In the genomic region with DNA sequence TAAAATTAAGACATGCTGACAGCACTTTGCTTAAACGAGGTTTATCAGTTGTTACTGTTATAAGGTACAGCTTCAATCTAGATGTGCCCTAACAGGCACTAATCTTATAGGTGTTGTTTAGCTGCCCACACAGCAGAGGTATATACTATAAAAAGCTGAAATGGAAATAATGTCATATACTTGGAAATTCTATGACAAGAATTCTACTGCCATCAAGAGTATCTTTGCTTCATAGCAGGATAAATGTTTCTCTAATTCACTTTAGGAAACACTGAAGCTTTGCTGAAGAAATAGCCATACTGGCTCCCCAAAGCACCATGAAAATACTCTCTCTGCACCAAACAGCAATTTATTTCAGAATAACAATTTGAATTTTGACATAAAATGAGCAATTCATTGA, we compare ENCODE assay signal across 21 mouse cellular contexts.
DNase-seq lines count a peak whose midpoint lies in the region; ATAC-seq and TF ChIP-seq lines count a peak whose summit lies in the region.
"Had no signal": no experiment of that assay in that cellular context is flagged by ENCODE, and none has a peak within 500 bp of the region (broad histone marks: within the 10 kb centered on the region; RNA-seq: fewer than 3 reads in every experiment).

No protein-coding gene starts in this region.

- H3K27me3 ChIP-seq in forebrain, embryonic 14.5 days (replicated peaks; ENCODE audit: control insufficient read depth, insufficient read depth, low read length): no peaks in the 10 kb centered on the region
- no peaks in the 10 kb centered on the region for H3K27me3 ChIP-seq in forebrain, embryonic 13.5 days
- no peaks in the 10 kb centered on the region for H3K27me3 ChIP-seq in hindbrain, postnatal 0 days (ENCODE audit: insufficient read depth, low read length)
- no peaks in the 10 kb centered on the region for H3K27me3 ChIP-seq in hindbrain, embryonic 13.5 days
- no peaks in the 10 kb centered on the region for H3K27me3 ChIP-seq in midbrain, embryonic 14.5 days (ENCODE audit: control insufficient read depth, insufficient read depth, low read length)
- no peaks in the 10 kb centered on the region for H3K27me3 ChIP-seq in midbrain, embryonic 11.5 days (ENCODE audit: control insufficient read depth, insufficient read depth, low read length)
- H3K27me3 ChIP-seq: embryonic facial prominence, embryonic 13.5 days; forebrain, embryonic 15.5 days; heart, embryonic 12.5 days; intestine, embryonic 15.5 days had no signal

- TF ChIP-seq CTCF in hindbrain, postnatal 0 days (IDR thresholded peaks at IDR 0.05; ENCODE audit: low read depth): peak; percentile 21

- peak; percentile 18 for DNase-seq in forebrain, embryonic 14.5 days (ENCODE audit: low spot score)
- DNase-seq in hindbrain, postnatal 0 days (ENCODE audit: low spot score): peak; percentile 24
- DNase-seq in midbrain, embryonic 14.5 days: peak; percentile 35
- no peak for DNase-seq in midbrain, embryonic 11.5 days (ENCODE audit: low spot score, missing footprints)
- DNase-seq in thymus, postnatal 25 days: no peak
- DNase-seq: adrenal gland, adult 8-10 months; adrenal gland, postnatal 36 days; B cell, adult 2 months; cerebellum, adult 11-12 months; cerebellum, adult 9-10 months; cerebellum, postnatal 25 days; gastrocnemius, adult 2 months; gastrocnemius, postnatal 25 days had no signal

- no peaks in the 10 kb centered on the region for H3K9me3 ChIP-seq in forebrain, embryonic 14.5 days (replicated peaks; ENCODE audit: control insufficient read depth, low read length)
- no peaks in the 10 kb centered on the region for H3K9me3 ChIP-seq in forebrain, embryonic 13.5 days (replicated peaks)
- H3K9me3 ChIP-seq in hindbrain, postnatal 0 days (ENCODE audit: low read length): no peaks in the 10 kb centered on the region
- no peaks in the 10 kb centered on the region for H3K9me3 ChIP-seq in hindbrain, embryonic 13.5 days
- no peaks in the 10 kb centered on the region for H3K9me3 ChIP-seq in midbrain, embryonic 14.5 days (ENCODE audit: control insufficient read depth, low read length)
- no peaks in the 10 kb centered on the region for H3K9me3 ChIP-seq in midbrain, embryonic 11.5 days (ENCODE audit: control insufficient read depth, low read length)
- H3K9me3 ChIP-seq: embryonic facial prominence, embryonic 13.5 days; forebrain, embryonic 15.5 days; G1E; heart, embryonic 12.5 days; intestine, embryonic 15.5 days had no signal

- no peaks in the 10 kb centered on the region for H3K4me1 ChIP-seq in forebrain, embryonic 14.5 days (ENCODE audit: control insufficient read depth, insufficient read depth, low read length)
- no peaks in the 10 kb centered on the region for H3K4me1 ChIP-seq in forebrain, embryonic 13.5 days
- no peaks in the 10 kb centered on the region for H3K4me1 ChIP-seq in hindbrain, postnatal 0 days (ENCODE audit: insufficient read depth, low read length)
- no peaks in the 10 kb centered on the region for H3K4me1 ChIP-seq in hindbrain, embryonic 13.5 days (replicated peaks)
- H3K4me1 ChIP-seq in midbrain, embryonic 14.5 days (ENCODE audit: control insufficient read depth, insufficient read depth, low read length): no peaks in the 10 kb centered on the region
- no peaks in the 10 kb centered on the region for H3K4me1 ChIP-seq in midbrain, embryonic 11.5 days (ENCODE audit: control insufficient read depth, insufficient read depth, low read length)
- H3K4me1 ChIP-seq: embryonic facial prominence, embryonic 13.5 days; forebrain, embryonic 15.5 days; heart, embryonic 12.5 days; intestine, embryonic 15.5 days had no signal

- ATAC-seq in forebrain, embryonic 14.5 days: no peak
- ATAC-seq in forebrain, embryonic 13.5 days: no peak
- no peak for ATAC-seq in hindbrain, postnatal 0 days
- ATAC-seq in hindbrain, embryonic 13.5 days (ENCODE audit: low FRiP score): no peak
- ATAC-seq in midbrain, embryonic 14.5 days (ENCODE audit: low FRiP score, low TSS enrichment): no peak
- no peak for ATAC-seq in midbrain, embryonic 11.5 days (ENCODE audit: low FRiP score)
- ATAC-seq: CD4-positive, CD25-positive, alpha-beta regulatory T cell, adult 4 months; forebrain, embryonic 15.5 days; intestine, embryonic 15.5 days had no signal

- H3K27ac ChIP-seq in forebrain, embryonic 14.5 days (ENCODE audit: low read depth, low read length): no peak overlapping the region
- no peak overlapping the region for H3K27ac ChIP-seq in forebrain, embryonic 13.5 days
- no peak overlapping the region for H3K27ac ChIP-seq in hindbrain, postnatal 0 days
- H3K27ac ChIP-seq in hindbrain, embryonic 13.5 days: no peak overlapping the region
- H3K27ac ChIP-seq in midbrain, embryonic 14.5 days (replicated peaks; ENCODE audit: low read depth, low read length): no peak overlapping the region
- H3K27ac ChIP-seq in midbrain, embryonic 11.5 days (ENCODE audit: low read depth, low read length): no peak overlapping the region
- H3K27ac ChIP-seq: embryonic facial prominence, embryonic 13.5 days; forebrain, embryonic 15.5 days; gastrocnemius, adult 2 months; intestine, embryonic 15.5 days had no signal

- H3K4me3 ChIP-seq in forebrain, embryonic 14.5 days (ENCODE audit: low read depth, low read length): no peak overlapping the region
- no peak overlapping the region for H3K4me3 ChIP-seq in forebrain, embryonic 13.5 days
- no peak overlapping the region for H3K4me3 ChIP-seq in hindbrain, postnatal 0 days (ENCODE audit: low read length)
- no peak overlapping the region for H3K4me3 ChIP-seq in hindbrain, embryonic 13.5 days
- H3K4me3 ChIP-seq in midbrain, embryonic 14.5 days (replicated peaks; ENCODE audit: low read depth, low read length): no peak overlapping the region
- no peak overlapping the region for H3K4me3 ChIP-seq in midbrain, embryonic 11.5 days (ENCODE audit: low read depth, low read length)
- H3K4me3 ChIP-seq: embryonic facial prominence, embryonic 13.5 days; forebrain, embryonic 15.5 days; gastrocnemius, adult 2 months; heart, embryonic 12.5 days; intestine, embryonic 15.5 days had no signal

- no peak overlapping the region for H3K4me2 ChIP-seq in forebrain, embryonic 14.5 days (ENCODE audit: low read length)
- H3K4me2 ChIP-seq in forebrain, embryonic 13.5 days: no peak overlapping the region
- H3K4me2 ChIP-seq in hindbrain, postnatal 0 days (ENCODE audit: low read depth, low read length): no peak overlapping the region
- no peak overlapping the region for H3K4me2 ChIP-seq in hindbrain, embryonic 13.5 days
- H3K4me2 ChIP-seq in midbrain, embryonic 14.5 days (ENCODE audit: low read length): no peak overlapping the region
- H3K4me2 ChIP-seq in midbrain, embryonic 11.5 days: no peak overlapping the region
- H3K4me2 ChIP-seq: embryonic facial prominence, embryonic 13.5 days; forebrain, embryonic 15.5 days; heart, embryonic 12.5 days; intestine, embryonic 15.5 days had no signal

- 58% methylated on average over 1 of the region's 1 CpGs for WGBS in forebrain, embryonic 14.5 days
- 44% methylated on average over 1 of the region's 1 CpGs for WGBS in forebrain, embryonic 13.5 days
- WGBS in hindbrain, postnatal 0 days: 59% methylated on average over 1 of the region's 1 CpGs
- 77% methylated on average over 1 of the region's 1 CpGs for WGBS in hindbrain, embryonic 13.5 days
- 57% methylated on average over 1 of the region's 1 CpGs for WGBS in midbrain, embryonic 14.5 days
- WGBS in midbrain, embryonic 11.5 days: 79% methylated on average over 1 of the region's 1 CpGs

- H3K9ac ChIP-seq in forebrain, embryonic 14.5 days (ENCODE audit: low read length): no peak overlapping the region
- H3K9ac ChIP-seq in forebrain, embryonic 13.5 days: no peak overlapping the region
- no peak overlapping the region for H3K9ac ChIP-seq in hindbrain, postnatal 0 days (replicated peaks; ENCODE audit: low read length)
- no peak overlapping the region for H3K9ac ChIP-seq in hindbrain, embryonic 13.5 days
- H3K9ac ChIP-seq in midbrain, embryonic 14.5 days (replicated peaks; ENCODE audit: low read length): no peak overlapping the region
- no peak overlapping the region for H3K9ac ChIP-seq in midbrain, embryonic 11.5 days (ENCODE audit: low read length)
- H3K9ac ChIP-seq: embryonic facial prominence, embryonic 13.5 days; forebrain, embryonic 15.5 days; heart, embryonic 12.5 days; intestine, embryonic 15.5 days had no signal

- no peaks in the 10 kb centered on the region for H3K36me3 ChIP-seq in forebrain, embryonic 14.5 days (ENCODE audit: control insufficient read depth, insufficient read depth, low read length)
- H3K36me3 ChIP-seq in forebrain, embryonic 13.5 days (ENCODE audit: poor library complexity, severe bottlenecking): no peaks in the 10 kb centered on the region
- H3K36me3 ChIP-seq in hindbrain, postnatal 0 days (ENCODE audit: insufficient read depth, low read length): no peaks in the 10 kb centered on the region
- no peaks in the 10 kb centered on the region for H3K36me3 ChIP-seq in hindbrain, embryonic 13.5 days
- H3K36me3 ChIP-seq in midbrain, embryonic 14.5 days (ENCODE audit: control insufficient read depth, insufficient read depth, low read length): no peaks in the 10 kb centered on the region
- H3K36me3 ChIP-seq in midbrain, embryonic 11.5 days (ENCODE audit: control insufficient read depth, insufficient read depth, low read length): no peaks in the 10 kb centered on the region
- H3K36me3 ChIP-seq: embryonic facial prominence, embryonic 13.5 days; forebrain, embryonic 15.5 days; G1E; heart, embryonic 12.5 days; intestine, embryonic 15.5 days had no signal

Comparison
In these comparisons a context has a peak if more than half of its experiments do, and no peak if none do; other contexts are left out.
1. DNase-seq: peak in forebrain, embryonic 14.5 days (single experiment), hindbrain, postnatal 0 days (single experiment) and midbrain, embryonic 14.5 days (single experiment); none in midbrain, embryonic 11.5 days (single experiment) and thymus, postnatal 25 days (single experiment).